Mouse (Mus musculus) liver, embryonic 12.5 days (tissue): ENCODE data around the gene Fam98c. TPM values are rescaled to one million over a fixed set of nuclear protein-coding genes. Genes with fewer than 3 reads are reported as not detected.

Source experiments
- ATAC-seq: fragments of 200-750 bp; cut with Nextera tagmentation; 2 replicates; pipeline ENCODE4 v1.8.0; 2017; ENCODE audit warnings: moderate number of reproducible peaks, mild to moderate bottlenecking, moderate library complexity
- H3K27ac ChIP-seq: fragments of 300-500 bp; sonication (generic); 2 replicates; pipeline ENCODE4 v1.5.1; 2016; ENCODE audit warnings: mild to moderate bottlenecking
- H3K27me3 ChIP-seq: fragments of 300-500 bp; sonication (generic); replicated peaks from 2 replicates; pipeline ENCODE4 v1.6.1; 2016; ENCODE audit warnings: mild to moderate bottlenecking, moderate library complexity
- H3K36me3 ChIP-seq: fragments of 300-500 bp; sonication (generic); 2 replicates; pipeline ENCODE4 v1.6.1; 2016; ENCODE audit warnings: mild to moderate bottlenecking, moderate library complexity
- H3K4me1 ChIP-seq: fragments of 300-500 bp; sonication (generic); 2 replicates; pipeline ENCODE4 v1.6.1; 2016
- H3K4me2 ChIP-seq: fragments of 300-500 bp; sonication (generic); 2 replicates; pipeline ENCODE4 v1.6.1; 2016; ENCODE audit warnings: mild to moderate bottlenecking, moderate library complexity
- H3K4me3 ChIP-seq: fragments of 300-500 bp; sonication (generic); 2 replicates; pipeline ENCODE4 v1.5.1; 2016; ENCODE audit warnings: mild to moderate bottlenecking, moderate library complexity
- H3K9ac ChIP-seq: fragments of 300-500 bp; sonication (generic); 2 replicates; pipeline ENCODE4 v1.6.1; 2016; ENCODE audit warnings: mild to moderate bottlenecking, moderate library complexity
- H3K9me3 ChIP-seq: fragments of 300-500 bp; sonication (generic); replicated peaks from 2 replicates; pipeline ENCODE4 v1.6.1; 2016; ENCODE audit warnings: mild to moderate bottlenecking, moderate library complexity
- WGBS: fragments of 180-500 bp; shearing (Covaris S2); methylation state at CpG from one replicate; pipeline ENCODE4 v1.1.7; 2016; ENCODE audit not compliant: insufficient replicate concordance; 5-methylcytosine and 5-hydroxymethylcytosine counted together
- polyA plus RNA-seq: library from polyadenylated mRNA; unstranded; fragments of >200 nt; fragmentation: Nextera tagmentation; extraction: Ambion mirVana; gene quantifications from 2 replicates; pipeline ENCODE4 v1.2.1, GENCODE M21; 2016

The Fam98c gene
- polyA plus RNA-seq, 1 experiment from 2014 or later: 12.4 TPM

- peak overlapping the region; percentile 54 for H3K4me3 ChIP-seq
- H3K9me3 ChIP-seq: no peaks in the 10 kb centered on the region
- 1% methylated on average over 43 of the region's 43 CpGs for WGBS
- peak overlapping the region; percentile 34 for H3K9ac ChIP-seq
- peak overlapping the region; percentile 69 for H3K4me2 ChIP-seq
- ATAC-seq: peak; percentile 9; the same call in 1 of the 2 replicates
- no peak overlapping the region for H3K27ac ChIP-seq
- H3K27me3 ChIP-seq: peaks cover 84% of the 10 kb centered on the region
- peaks cover 39% of the 10 kb centered on the region for H3K4me1 ChIP-seq
- H3K36me3 ChIP-seq: peaks cover 32% of the 10 kb centered on the region
Measured at GRCm38 (mm10) chr7:29170755-29171561, 14.9 kb upstream of the Fam98c start.

GRCm38 (mm10) chr7:29170066-29170754 is 14.2 kb upstream of the Fam98c start, which contains the start of the genes Ggn and Spred3:
Ggn (plus strand) TSS chr7:29170210.
Spred3 (minus strand) TSS chr7:29170411.
- Histone ChIP-seq H3K27me3 (peaks cover 91% of the 10 kb centered on the region), H3K36me3 (peaks cover 24% of the 10 kb centered on the region), H3K4me1 (peaks cover 39% of the 10 kb centered on the region), H3K9ac (peak within 1 kb of the TSS; percentile 42), H3K4me3 (peak within 1 kb of the TSS; percentile 54), H3K27ac (0 out of 2 replicates have a peak within 1 kb of the TSS, but pooled peaks have one; percentile 5), H3K4me2 (peak within 1 kb of the TSS; percentile 69), H3K9me3 (no peaks in the 10 kb centered on the region)
- under 1% methylated on average over 30 of the region's 30 CpGs for WGBS
- peak; percentile 47 for ATAC-seq

GRCm38 (mm10) chr7:29169231-29170065 is 13.4 kb upstream of the Fam98c start:
- Histone ChIP-seq H3K36me3 (peaks cover 17% of the 10 kb centered on the region), H3K9ac (peak overlapping the region; percentile 42), H3K9me3 (no peaks in the 10 kb centered on the region), H3K27me3 (peaks cover 93% of the 10 kb centered on the region), H3K4me1 (peaks cover 39% of the 10 kb centered on the region), H3K4me2 (peak overlapping the region; percentile 69), H3K4me3 (peak overlapping the region; percentile 54), H3K27ac (no peak overlapping the region)
- 2% methylated on average over 28 of the region's 39 CpGs for WGBS
- ATAC-seq: peak; percentile 49

- Histone ChIP-seq H3K36me3 (peaks cover 10% of the 10 kb centered on the region), H3K27ac (no peak overlapping the region), H3K4me1 (peaks cover 39% of the 10 kb centered on the region), H3K4me2 (peak overlapping the region; percentile 69), H3K27me3 (peaks cover 87% of the 10 kb centered on the region), H3K9me3 (no peaks in the 10 kb centered on the region), H3K4me3 (peak overlapping the region; percentile 54), H3K9ac (no peak overlapping the region)
- ATAC-seq: no peak
- WGBS: 5% methylated on average over 14 of the region's 14 CpGs
Measured at GRCm38 (mm10) chr7:29168791-29169230, 12.8 kb upstream of the Fam98c start.

- Histone ChIP-seq H3K36me3 (peaks cover 4% of the 10 kb centered on the region; the same call in 1 of the 2 replicates), H3K4me2 (peak overlapping the region; percentile 69), H3K9ac (no peak overlapping the region), H3K27ac (no peak overlapping the region), H3K9me3 (no peaks in the 10 kb centered on the region), H3K4me3 (peak overlapping the region; percentile 54; the same call in 1 of the 2 replicates), H3K27me3 (peaks cover 81% of the 10 kb centered on the region), H3K4me1 (peaks cover 41% of the 10 kb centered on the region)
- 8% methylated on average over 10 of the region's 10 CpGs for WGBS
- ATAC-seq: no peak
Measured at GRCm38 (mm10) chr7:29168121-29168695, 12.2 kb upstream of the Fam98c start.

GRCm38 (mm10) chr7:29167656-29168055 is 11.6 kb upstream of the Fam98c start:
- Histone ChIP-seq H3K4me1 (peaks cover 46% of the 10 kb centered on the region), H3K4me2 (no peak overlapping the region), H3K9ac (no peak overlapping the region), H3K27me3 (peaks cover 75% of the 10 kb centered on the region), H3K36me3 (0 out of 2 replicates have a peak, but pooled peaks cover under 1% of the 10 kb centered on the region), H3K9me3 (no peaks in the 10 kb centered on the region), H3K27ac (no peak overlapping the region), H3K4me3 (no peak overlapping the region)
- no peak for ATAC-seq
- 31% methylated on average over 19 of the region's 19 CpGs for WGBS

- peaks cover 13% of the 10 kb centered on the region for H3K4me1 ChIP-seq
- WGBS: 17% methylated on average over 9 of the region's 9 CpGs
- H3K36me3 ChIP-seq: no peaks in the 10 kb centered on the region
- H3K27me3 ChIP-seq: peaks cover 69% of the 10 kb centered on the region
- no peak overlapping the region for H3K27ac ChIP-seq
- H3K9ac ChIP-seq: no peak overlapping the region
- H3K9me3 ChIP-seq: no peaks in the 10 kb centered on the region
- ATAC-seq: peak; percentile 57
- H3K4me3 ChIP-seq: no peak overlapping the region
- peak overlapping the region; percentile 12; the same call in 1 of the 2 replicates for H3K4me2 ChIP-seq
Measured at GRCm38 (mm10) chr7:29162750-29163525, 6.9 kb upstream of the Fam98c start.

GRCm38 (mm10) chr7:29162294-29162693 is 6.3 kb upstream of the Fam98c start:
- H3K4me2 ChIP-seq: no peak overlapping the region; the same call in 1 of the 2 replicates
- no peak overlapping the region for H3K9ac ChIP-seq
- ATAC-seq: no peak
- H3K4me1 ChIP-seq: peaks cover 13% of the 10 kb centered on the region
- peaks cover 69% of the 10 kb centered on the region for H3K27me3 ChIP-seq
- H3K27ac ChIP-seq: no peak overlapping the region
- H3K4me3 ChIP-seq: no peak overlapping the region
- H3K36me3 ChIP-seq: no peaks in the 10 kb centered on the region
- 61% methylated on average over 5 of the region's 5 CpGs for WGBS
- H3K9me3 ChIP-seq: no peaks in the 10 kb centered on the region

GRCm38 (mm10) chr7:29158264-29158663 is 2.2 kb upstream of the Fam98c start:
- H3K36me3 ChIP-seq: peaks cover 10% of the 10 kb centered on the region
- no peak overlapping the region for H3K9ac ChIP-seq
- no peak for ATAC-seq
- peaks cover 28% of the 10 kb centered on the region for H3K4me1 ChIP-seq
- H3K27me3 ChIP-seq: peaks cover 54% of the 10 kb centered on the region
- 8% methylated on average over 5 of the region's 5 CpGs for WGBS
- H3K4me2 ChIP-seq: no peak overlapping the region
- 0 out of 2 replicates have a peak, but pooled peaks cover 7% of the 10 kb centered on the region for H3K9me3 ChIP-seq
- no peak overlapping the region for H3K4me3 ChIP-seq
- H3K27ac ChIP-seq: no peak overlapping the region

- peak overlapping the region; percentile 85 for H3K4me3 ChIP-seq
- 0 out of 2 replicates have a peak, but pooled peaks cover 7% of the 10 kb centered on the region for H3K9me3 ChIP-seq
- ATAC-seq: peak; percentile 84
- H3K4me2 ChIP-seq: peak overlapping the region; percentile 100
- H3K9ac ChIP-seq: peak overlapping the region; percentile 85
- peaks cover 36% of the 10 kb centered on the region for H3K27me3 ChIP-seq
- peaks cover 10% of the 10 kb centered on the region for H3K36me3 ChIP-seq
- 9% methylated on average over 35 of the region's 37 CpGs for WGBS
- H3K27ac ChIP-seq: peak overlapping the region; percentile 79
- H3K4me1 ChIP-seq: peaks cover 17% of the 10 kb centered on the region
Measured at GRCm38 (mm10) chr7:29155196-29155837, 717 bp downstream of the Fam98c start.
